Mouse (Mus musculus) megakaryocyte-erythroid progenitor cell, adult 5 weeks (primary cell): ENCODE data around the gene Zp2. TPM values are rescaled to one million over a fixed set of nuclear protein-coding genes. Genes with fewer than 3 reads are reported as not detected.

Experiments used
- polyA plus RNA-seq: library from polyadenylated mRNA; stranded (reverse); fragments of >175 nt; gene quantifications from 2 replicates; pipeline ENCODE4 v1.2.3, GENCODE M21; 2012

Gene Zp2
- polyA plus RNA-seq, result not detected in 2 replicates

DNA sequence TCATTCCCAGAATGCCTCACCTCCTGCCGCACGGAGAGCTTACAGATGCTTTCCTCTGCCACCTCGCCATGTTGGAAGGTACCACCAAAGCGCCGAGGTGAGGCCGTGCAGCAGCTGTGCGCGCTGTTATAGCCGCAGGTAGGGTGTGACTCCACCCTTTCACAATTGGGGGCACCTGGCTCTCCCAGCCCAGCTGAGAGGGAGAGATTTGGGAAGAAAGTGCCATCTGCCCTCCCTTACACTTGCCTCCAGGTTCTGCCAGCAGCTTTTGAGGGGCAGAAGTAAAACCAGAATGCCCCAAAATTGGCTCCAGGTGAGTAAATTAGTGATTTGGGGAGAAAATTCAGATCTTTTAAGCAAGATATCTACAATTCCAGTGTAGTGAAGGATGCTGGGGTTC, at the start of gene Zp2:
Gene Zp2, minus strand, starts transcription at position 101 of the 400 bp plus-strand sequence.

DNA sequence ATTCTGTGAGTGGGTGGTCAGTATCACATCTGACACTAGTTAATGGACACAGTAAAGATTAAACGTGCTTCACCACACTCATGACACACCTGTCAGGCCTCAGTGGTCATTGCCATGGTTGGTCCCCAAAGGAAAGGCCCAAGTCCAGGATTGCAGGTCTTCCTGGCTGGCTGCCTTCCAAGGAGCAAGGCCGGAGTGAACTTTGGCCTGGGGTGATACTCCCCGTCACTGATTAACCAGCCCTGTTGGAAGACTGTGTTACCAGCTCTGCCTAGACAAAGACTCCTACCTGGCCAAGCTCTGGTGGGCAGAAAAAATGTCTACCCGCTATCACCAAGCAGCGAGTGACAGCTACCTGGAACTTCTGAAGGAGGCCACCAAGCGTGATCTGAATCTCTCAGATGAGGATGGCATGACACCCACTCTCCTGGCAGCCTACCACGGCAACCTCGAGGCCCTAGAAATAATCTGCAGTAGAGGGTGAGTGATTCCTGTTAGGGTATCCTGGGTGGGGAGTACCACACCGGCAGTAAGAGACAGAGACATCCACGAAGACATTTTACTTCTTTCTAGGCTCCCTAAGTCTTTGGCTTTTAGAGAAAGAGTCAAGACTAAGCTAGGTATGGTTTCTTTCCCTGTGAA, 28.6 kb upstream of the Zp2 start, which contains the start of gene Anks4b:
Gene Anks4b, plus strand, starts transcription at position 256 of the 642 bp plus-strand sequence.

GRCm38 (mm10) chr7:120102164-120102972, 42.7 kb downstream of the Zp2 start, which contains the start of gene Tmem159:
Tmem159 (plus strand) TSS chr7:120102353.

DNA sequence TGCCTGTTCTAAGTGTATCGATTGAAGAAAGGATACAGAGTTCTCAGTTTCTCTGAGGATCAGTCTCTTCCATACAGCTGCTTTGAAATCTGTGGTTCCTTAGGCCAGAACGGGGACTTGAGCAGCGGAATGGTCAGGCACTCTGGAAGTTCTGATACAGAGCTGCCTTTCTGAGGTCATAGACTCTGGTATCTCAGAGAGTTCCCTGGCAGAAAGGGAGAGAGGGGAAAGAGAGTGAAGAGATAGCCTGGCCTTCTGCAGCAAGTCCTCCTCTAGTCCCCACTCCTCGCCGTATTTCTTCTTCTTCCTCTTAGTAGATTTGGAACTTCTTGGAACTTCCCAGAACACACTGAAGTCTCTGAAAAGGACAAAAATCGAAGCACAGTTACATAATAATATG, 49.9 kb downstream of the Zp2 start, which contains the start of gene Dnah3:
Gene Dnah3, minus strand, starts transcription at position 101 of the 400 bp plus-strand sequence.

Other genes starting within 250 kb of the Zp2 start
- 1.9 and 2.0 TPM in 2 replicates for gene Lyrm1, start 249.4 kb downstream of the Zp2 start, polyA plus RNA-seq
- gene Dcun1d3, start 249.0 kb downstream of the Zp2 start, polyA plus RNA-seq, result 2.6 and 5.4 TPM in 2 replicates
- not detected in 2 replicates for gene Dnah3, start 50.0 kb downstream of the Zp2 start, polyA plus RNA-seq
- 8.5 and 8.6 TPM in 2 replicates for gene Tmem159, start 42.9 kb downstream of the Zp2 start, polyA plus RNA-seq
- not detected in 2 replicates for gene Anks4b, start 28.6 kb upstream of the Zp2 start, polyA plus RNA-seq
- gene Crym, start 56.8 kb upstream of the Zp2 start, polyA plus RNA-seq, result not detected in 2 replicates
- not detected in 2 replicates for gene Abca14, start 58.7 kb upstream of the Zp2 start, polyA plus RNA-seq
- not detected in 2 replicates for gene Abca15, start 183.4 kb upstream of the Zp2 start, polyA plus RNA-seq